Mouse (Mus musculus) cortical plate, adult 2 months (tissue): Measurements from ENCODE around the gene Gm10392. TPM values are rescaled to one million over a fixed set of nuclear protein-coding genes. Genes with fewer than 3 reads are reported as not detected.

Source experiments
- H3K27ac ChIP-seq: fragments of 200-500 bp; 2 replicates; pipeline ENCODE4 v1.5.1; 2012; ENCODE audit warnings: low read length, control low read depth, inconsistent platforms; ENCODE audit not compliant: insufficient read depth
- H3K4me1 ChIP-seq: fragments of 200-500 bp; 2 replicates; pipeline ENCODE4 v1.6.1; 2011; ENCODE audit warnings: low read length; ENCODE audit not compliant: control insufficient read depth, insufficient read depth
- H3K4me3 ChIP-seq: fragments of 200-500 bp; 2 replicates; pipeline ENCODE4 v1.5.1; 2011; ENCODE audit warnings: mild to moderate bottlenecking, low read length, control low read depth; ENCODE audit not compliant: insufficient read depth
- CTCF ChIP-seq: fragments of 200-500 bp; IDR thresholded peaks from 2 replicates; pipeline ENCODE4 v1.5.1; 2011; ENCODE audit warnings: mild to moderate bottlenecking, control low read depth, low read length; ENCODE audit not compliant: insufficient read depth; ENCODE audit errors: extremely low read depth
- POLR2A ChIP-seq: fragments of 200-500 bp; IDR thresholded peaks from 2 replicates; pipeline ENCODE4 v1.6.1; 2011; ENCODE audit warnings: mild to moderate bottlenecking, low read length, control low read depth; ENCODE audit not compliant: insufficient read depth; ENCODE audit errors: extremely low read depth
- polyA plus RNA-seq: library from polyadenylated mRNA; depleted of rRNA; stranded (reverse); fragments of >200 nt; gene quantifications from 2 replicates; pipeline ENCODE4 v1.2.3, GENCODE M21; 2012

Gene Gm10392
- polyA plus RNA-seq, 1 experiment = not detected

- TF ChIP-seq CTCF (no peak), POLR2A (peak; percentile 50; the same call in 1 of the 2 replicates)
- Histone ChIP-seq H3K4me1 (peaks cover 9% of the 10 kb centered on the region), H3K4me3 (peak within 1 kb of the TSS; percentile 54), H3K27ac (peak within 1 kb of the TSS; percentile 80)
Observed at GRCm38 (mm10) chr11:77493512-77494343, 25.3 kb downstream of the Gm10392 start, which contains the start of gene Git1. Gene Git1, plus strand, starts transcription at chr11:77493562.

- no peak for TF ChIP-seq CTCF
- TF ChIP-seq POLR2A = peak; percentile 41; the same call in 1 of the 2 replicates
- H3K4me1 ChIP-seq = peaks cover 8% of the 10 kb centered on the region
Observed at GRCm38 (mm10) chr11:77492911-77493332, 26.1 kb downstream of the Gm10392 start.

DNA sequence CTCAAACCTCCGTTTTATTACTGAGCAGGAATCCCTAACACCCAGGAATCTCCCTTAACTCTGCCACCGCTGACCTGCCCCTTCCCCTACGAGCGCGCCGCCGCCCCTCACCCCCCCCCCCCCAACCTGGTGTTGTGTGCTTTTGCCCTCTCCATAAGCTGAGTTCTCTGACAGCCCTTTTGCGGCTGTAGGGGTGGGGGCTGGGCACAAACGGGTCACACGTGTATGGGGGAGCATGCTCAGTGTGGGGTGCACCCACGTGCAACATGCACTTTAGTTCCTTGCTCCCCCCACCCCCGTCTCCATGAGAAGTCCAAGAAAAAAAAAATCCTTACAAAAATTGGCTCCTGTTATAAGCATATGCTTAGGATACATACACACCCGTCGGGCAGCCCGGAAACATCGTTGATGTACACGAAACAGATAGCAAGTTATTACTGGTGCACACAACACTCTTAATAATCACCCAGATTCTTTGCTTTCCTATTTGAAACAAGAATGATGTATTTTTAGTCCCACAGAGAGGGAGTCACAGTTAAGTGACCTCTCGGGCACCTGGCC is 26.6 kb downstream of the Gm10392 start:
- Histone ChIP-seq H3K4me1 (peaks cover 11% of the 10 kb centered on the region), H3K4me3 (peak overlapping the region; percentile 54), H3K27ac (peak overlapping the region; percentile 47)
- TF ChIP-seq CTCF = no peak
- no peak for TF ChIP-seq POLR2A

More at GRCm38 (mm10) chr11:77492911-77493332, 26.1 kb downstream of the Gm10392 start:
- peak overlapping the region; percentile 54 for H3K4me3 ChIP-seq
- peak overlapping the region; percentile 47 for H3K27ac ChIP-seq

DNA sequence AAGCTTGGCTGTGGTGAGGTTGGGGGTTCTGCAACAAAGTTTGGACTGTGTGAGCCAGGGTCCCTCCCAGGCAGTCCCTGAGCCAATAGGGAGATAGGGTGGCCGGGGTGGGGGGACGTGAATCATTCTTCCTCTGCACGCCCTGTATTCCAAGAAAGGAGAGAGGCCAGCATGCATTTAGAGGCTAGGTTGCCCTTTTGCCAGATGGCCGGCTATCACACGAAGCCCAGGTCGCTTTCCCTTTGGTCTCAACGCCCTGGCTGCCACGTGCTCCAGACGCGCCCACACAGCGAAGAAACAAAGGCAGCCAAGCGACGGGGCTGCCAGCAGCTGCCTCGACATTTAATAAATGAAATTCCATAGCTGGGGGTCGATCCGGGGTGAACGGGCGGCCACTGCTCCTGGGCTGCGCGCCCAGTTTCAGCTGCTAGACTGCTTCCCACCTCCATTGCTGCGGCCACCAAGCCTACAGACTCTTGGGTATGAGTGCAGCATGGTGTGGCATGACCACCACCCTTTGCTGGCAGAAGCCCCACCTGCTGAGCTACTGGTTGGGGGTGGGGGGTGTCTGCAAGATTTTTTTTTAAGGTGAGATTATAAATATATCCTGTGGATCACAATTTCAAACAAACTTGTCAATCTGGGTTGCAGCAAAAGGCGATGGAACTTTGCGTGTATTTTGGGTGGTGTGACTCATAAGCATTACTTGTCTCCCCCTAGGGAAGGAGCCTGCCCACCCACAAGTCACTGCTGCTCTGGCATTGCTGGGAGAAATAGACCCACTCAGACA is 27.3 kb downstream of the Gm10392 start:
- H3K4me3 ChIP-seq = peak overlapping the region; percentile 54
- H3K27ac ChIP-seq = peak overlapping the region; percentile 78
- TF ChIP-seq CTCF (no peak), POLR2A (0 out of 2 replicates have a peak, but pooled peaks have one; percentile 48)
- H3K4me1 ChIP-seq = peaks cover 12% of the 10 kb centered on the region

- Histone ChIP-seq H3K27ac (peak overlapping the region; percentile 78), H3K4me1 (peaks cover 14% of the 10 kb centered on the region), H3K4me3 (peak overlapping the region; percentile 54; the same call in 1 of the 2 replicates)
- TF ChIP-seq CTCF (peak; percentile 74), POLR2A (peak; percentile 52; the same call in 1 of the 2 replicates)
Observed at GRCm38 (mm10) chr11:77491123-77491501, 27.9 kb downstream of the Gm10392 start.

- Histone ChIP-seq H3K27ac (peak overlapping the region; percentile 49), H3K4me3 (peak overlapping the region; percentile 94), H3K4me1 (peaks cover 18% of the 10 kb centered on the region)
- TF ChIP-seq POLR2A (no peak), CTCF (no peak)
Observed at GRCm38 (mm10) chr11:77490451-77490850, 28.5 kb downstream of the Gm10392 start.

DNA sequence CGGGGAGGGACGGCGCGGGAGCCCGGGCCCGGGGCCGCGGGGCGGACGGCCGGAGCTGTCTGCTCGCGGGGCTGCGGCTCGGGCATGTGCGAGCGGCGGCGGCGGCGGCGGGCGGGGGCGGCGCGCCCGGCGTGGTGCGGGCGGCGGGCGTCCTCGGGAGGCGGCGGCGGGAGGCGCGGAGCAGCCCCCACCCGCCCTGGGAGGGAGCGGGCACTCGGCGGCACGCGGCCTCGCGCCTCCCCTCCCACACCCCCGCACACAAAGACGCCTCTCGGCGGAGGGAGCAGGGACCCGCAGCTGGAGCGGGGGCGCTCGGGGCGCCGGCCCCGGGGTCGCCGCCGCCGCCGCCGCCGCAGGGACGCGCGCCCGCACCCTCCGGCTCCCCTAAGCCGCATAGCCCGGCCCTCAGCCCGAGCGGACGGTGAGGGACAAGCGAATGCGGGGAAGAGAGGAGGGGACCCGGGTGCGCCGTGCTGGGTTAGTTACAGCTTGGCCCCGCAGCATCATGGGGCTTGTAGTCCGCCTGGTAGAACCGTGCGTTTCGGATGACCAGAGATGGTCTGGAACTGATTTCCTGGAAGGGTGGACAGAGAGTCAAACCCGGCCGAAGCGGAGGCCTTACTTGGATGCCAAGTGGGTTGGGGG is 29.3 kb downstream of the Gm10392 start, which contains the start of gene Ankrd13b:
TSS of gene Ankrd13b (minus strand) at position 88 of the 645 bp plus-strand sequence.
- Histone ChIP-seq H3K27ac (peak within 1 kb of the TSS; percentile 82), H3K4me3 (peak within 1 kb of the TSS; percentile 94), H3K4me1 (peaks cover 16% of the 10 kb centered on the region)
- no peak for TF ChIP-seq CTCF
- peak; percentile 65 for TF ChIP-seq POLR2A

DNA sequence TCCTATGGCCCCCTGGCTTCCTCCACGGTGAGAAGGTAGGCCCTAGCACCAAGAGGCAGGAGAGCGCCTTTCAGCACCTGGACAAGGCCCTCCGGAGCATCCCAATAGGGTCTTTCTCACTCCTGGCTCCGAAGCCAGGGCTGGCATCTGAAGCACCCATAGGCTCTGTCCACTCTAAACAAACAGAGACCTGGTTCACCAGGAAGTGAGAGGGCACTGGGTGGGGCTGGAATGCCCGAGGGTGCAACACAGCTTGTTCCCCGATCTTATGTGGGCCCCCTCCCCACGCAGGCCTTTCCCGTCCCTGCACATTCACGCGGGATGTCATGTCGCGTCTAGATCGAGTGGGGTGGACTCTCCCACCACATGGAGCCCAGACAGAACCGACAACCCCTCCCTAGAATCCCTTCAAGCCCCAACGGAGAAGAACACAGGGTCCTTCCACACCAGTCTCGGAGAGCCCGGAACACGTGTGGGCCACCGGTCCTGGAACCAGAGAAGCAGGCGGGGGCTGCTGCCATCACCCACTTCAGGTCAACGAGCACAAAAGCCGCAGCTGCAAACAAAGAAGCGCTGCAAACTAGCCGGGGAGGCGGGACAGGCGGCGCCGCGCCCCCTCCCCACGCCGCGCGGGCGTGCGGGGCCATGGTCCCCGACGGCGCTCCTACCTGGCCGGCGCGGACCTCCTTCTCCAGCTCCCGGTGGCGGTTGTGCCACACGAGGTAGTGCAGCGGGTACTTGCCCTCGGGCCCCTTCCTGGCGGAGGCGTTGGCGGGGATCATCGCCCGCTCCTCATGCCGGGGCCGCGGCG is 30.0 kb downstream of the Gm10392 start:
- Histone ChIP-seq H3K27ac (peak overlapping the region; percentile 82), H3K4me1 (peaks cover 18% of the 10 kb centered on the region), H3K4me3 (peak overlapping the region; percentile 94)
- TF ChIP-seq POLR2A (no peak), CTCF (no peak)
